Mouse (Mus musculus) lung, embryonic 14.5 days (tissue): ENCODE measurements around the gene Klhl3. TPM values are rescaled to one million over a fixed set of nuclear protein-coding genes. Genes with fewer than 3 reads are reported as not detected.

Experiments used
- ATAC-seq: fragments of 200-750 bp; cut with Nextera tagmentation; 2 replicates; pipeline ENCODE4 v1.8.0; 2017; ENCODE audit warnings: mild to moderate bottlenecking, moderate TSS enrichment, moderate library complexity; ENCODE audit not compliant: insufficient read depth
- DNase-seq: peaks from one replicate; pipeline ENCODE4 v3.0.0-alpha.2; 2015
- H3K27ac ChIP-seq: fragments of 300-500 bp; sonication (generic); 2 replicates; pipeline ENCODE4 v1.5.1; 2014; ENCODE audit warnings: low read depth, mild to moderate bottlenecking, moderate library complexity
- H3K27me3 ChIP-seq: fragments of 300-500 bp; sonication (generic); 2 replicates; pipeline ENCODE4 v1.6.1; 2014; ENCODE audit warnings: low read length, control low read depth; ENCODE audit not compliant: insufficient read depth
- H3K36me3 ChIP-seq: fragments of 300-500 bp; sonication (generic); 2 replicates; pipeline ENCODE4 v1.6.1; 2014; ENCODE audit warnings: control low read depth; ENCODE audit not compliant: insufficient read depth
- H3K4me1 ChIP-seq: fragments of 300-500 bp; sonication (generic); 2 replicates; pipeline ENCODE4 v1.6.1; 2014; ENCODE audit warnings: antibody characterized with exemption, control low read depth; ENCODE audit not compliant: insufficient read depth
- H3K4me2 ChIP-seq: fragments of 300-500 bp; sonication (generic); 2 replicates; pipeline ENCODE4 v1.6.1; 2014; ENCODE audit warnings: mild to moderate bottlenecking
- H3K4me3 ChIP-seq: fragments of 300-500 bp; sonication (generic); 2 replicates; pipeline ENCODE4 v1.5.1; 2014; ENCODE audit warnings: low read depth, low read length
- H3K9ac ChIP-seq: fragments of 300-500 bp; sonication (generic); 2 replicates; pipeline ENCODE4 v1.6.1; 2014
- H3K9me3 ChIP-seq: fragments of 300-500 bp; sonication (generic); 2 replicates; pipeline ENCODE4 v1.6.1; 2016; ENCODE audit warnings: low read depth, low read length, control low read depth
- CTCF ChIP-seq: IDR thresholded peaks from 2 replicates; pipeline ENCODE4 v1.5.1; 2016; ENCODE audit warnings: antibody characterized with exemption, low read depth
- WGBS: fragments of 180-500 bp; shearing (Covaris S2); extraction: QIAGEN DNeasy Blood & Tissue Kit; methylation state at CpG from one replicate; pipeline ENCODE4 v1.1.7; 2014; 5-methylcytosine and 5-hydroxymethylcytosine counted together
- polyA plus RNA-seq: library from polyadenylated mRNA; unstranded; fragments of >200 nt; fragmentation: Nextera tagmentation; extraction: Ambion mirVana; gene quantifications from 2 replicates; pipeline ENCODE4 v1.2.1, GENCODE M21; 2014

The Klhl3 gene
- polyA plus RNA-seq, 1 experiment from 2014 or later = 3.9 TPM

- H3K9me3 ChIP-seq = no peaks in the 10 kb centered on the region
- H3K4me2 ChIP-seq = no peak overlapping the region
- H3K4me1 ChIP-seq = no peaks in the 10 kb centered on the region
- DNase-seq (no peak), ATAC-seq (no peak)
- H3K27me3 ChIP-seq = no peaks in the 10 kb centered on the region
- H3K36me3 ChIP-seq = no peaks in the 10 kb centered on the region
- H3K9ac ChIP-seq = no peak overlapping the region
- H3K27ac ChIP-seq = no peak overlapping the region
- 68% methylated on average over 9 of the region's 9 CpGs for WGBS
- no peak for TF ChIP-seq CTCF
- H3K4me3 ChIP-seq = no peak overlapping the region
Observed at GRCm38 (mm10) chr13:58074881-58075280, 38.5 kb downstream of the Klhl3 start.

- no peaks in the 10 kb centered on the region for H3K27me3 ChIP-seq
- DNase-seq (peak; percentile 63), ATAC-seq (peak; percentile 45)
- no peak overlapping the region for H3K4me3 ChIP-seq
- no peaks in the 10 kb centered on the region for H3K36me3 ChIP-seq
- no peaks in the 10 kb centered on the region for H3K4me1 ChIP-seq
- 79% methylated on average over 6 of the region's 6 CpGs for WGBS
- no peak overlapping the region for H3K9ac ChIP-seq
- no peaks in the 10 kb centered on the region for H3K9me3 ChIP-seq
- H3K27ac ChIP-seq = no peak overlapping the region
- TF ChIP-seq CTCF = no peak
- H3K4me2 ChIP-seq = no peak overlapping the region
Observed at GRCm38 (mm10) chr13:58074466-58074865, 38.9 kb downstream of the Klhl3 start.

GRCm38 (mm10) chr13:58073254-58073882, 40.0 kb downstream of the Klhl3 start:
- Histone ChIP-seq H3K9me3 (no peaks in the 10 kb centered on the region), H3K9ac (no peak overlapping the region), H3K4me3 (no peak overlapping the region), H3K4me2 (no peak overlapping the region), H3K36me3 (no peaks in the 10 kb centered on the region), H3K4me1 (no peaks in the 10 kb centered on the region), H3K27ac (no peak overlapping the region), H3K27me3 (no peaks in the 10 kb centered on the region)
- ATAC-seq (no peak), DNase-seq (no peak)
- 72% methylated on average over 12 of the region's 12 CpGs for WGBS
- no peak for TF ChIP-seq CTCF

DNA sequence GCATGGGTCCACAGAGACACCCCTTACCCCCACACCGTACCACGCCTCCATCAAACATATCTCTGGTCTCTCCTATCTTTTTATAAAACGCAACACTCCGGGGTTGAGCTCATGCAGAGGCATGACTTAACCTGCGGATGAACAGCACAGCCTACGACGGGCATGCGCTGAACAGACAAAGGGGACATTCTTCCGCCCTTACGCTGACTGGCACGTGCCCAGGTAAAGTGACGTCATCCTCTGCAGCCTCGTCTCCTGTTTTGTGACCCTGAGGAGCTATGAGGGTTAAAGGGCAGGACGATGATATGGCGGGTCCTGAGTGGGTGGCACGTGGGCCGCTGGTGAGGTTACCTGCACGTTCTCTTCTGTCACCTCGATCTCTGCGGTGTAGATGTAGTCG, 42.2 kb downstream of the Klhl3 start:
- H3K4me3 ChIP-seq = no peak overlapping the region
- no peak overlapping the region for H3K27ac ChIP-seq
- H3K36me3 ChIP-seq = no peaks in the 10 kb centered on the region
- H3K27me3 ChIP-seq = no peaks in the 10 kb centered on the region
- 85% methylated on average over 21 of the region's 21 CpGs for WGBS
- no peaks in the 10 kb centered on the region for H3K9me3 ChIP-seq
- H3K4me2 ChIP-seq = no peak overlapping the region
- H3K4me1 ChIP-seq = peaks cover 14% of the 10 kb centered on the region
- no peak for TF ChIP-seq CTCF
- ATAC-seq (no peak), DNase-seq (no peak)
- H3K9ac ChIP-seq = no peak overlapping the region

GRCm38 (mm10) chr13:58070504-58070903, 42.9 kb downstream of the Klhl3 start:
- 61% methylated on average over 12 of the region's 12 CpGs for WGBS
- no peak for TF ChIP-seq CTCF
- DNase-seq (peak; percentile 46), ATAC-seq (no peak)
- no peak overlapping the region for H3K4me3 ChIP-seq
- no peaks in the 10 kb centered on the region for H3K9me3 ChIP-seq
- no peak overlapping the region for H3K4me2 ChIP-seq
- no peak overlapping the region for H3K9ac ChIP-seq
- no peak overlapping the region for H3K27ac ChIP-seq
- H3K27me3 ChIP-seq = no peaks in the 10 kb centered on the region
- peaks cover 21% of the 10 kb centered on the region for H3K4me1 ChIP-seq
- H3K36me3 ChIP-seq = no peaks in the 10 kb centered on the region

GRCm38 (mm10) chr13:58068421-58069209, 44.8 kb downstream of the Klhl3 start:
- Histone ChIP-seq H3K4me1 (peaks cover 24% of the 10 kb centered on the region), H3K27me3 (no peaks in the 10 kb centered on the region), H3K9me3 (no peaks in the 10 kb centered on the region), H3K9ac (no peak overlapping the region), H3K4me3 (no peak overlapping the region), H3K27ac (peak overlapping the region; percentile 10; the same call in 1 of the 2 replicates), H3K4me2 (no peak overlapping the region), H3K36me3 (no peaks in the 10 kb centered on the region)
- no peak for ATAC-seq
- no peak for DNase-seq
- no peak for TF ChIP-seq CTCF
- 76% methylated on average over 15 of the region's 15 CpGs for WGBS

DNA sequence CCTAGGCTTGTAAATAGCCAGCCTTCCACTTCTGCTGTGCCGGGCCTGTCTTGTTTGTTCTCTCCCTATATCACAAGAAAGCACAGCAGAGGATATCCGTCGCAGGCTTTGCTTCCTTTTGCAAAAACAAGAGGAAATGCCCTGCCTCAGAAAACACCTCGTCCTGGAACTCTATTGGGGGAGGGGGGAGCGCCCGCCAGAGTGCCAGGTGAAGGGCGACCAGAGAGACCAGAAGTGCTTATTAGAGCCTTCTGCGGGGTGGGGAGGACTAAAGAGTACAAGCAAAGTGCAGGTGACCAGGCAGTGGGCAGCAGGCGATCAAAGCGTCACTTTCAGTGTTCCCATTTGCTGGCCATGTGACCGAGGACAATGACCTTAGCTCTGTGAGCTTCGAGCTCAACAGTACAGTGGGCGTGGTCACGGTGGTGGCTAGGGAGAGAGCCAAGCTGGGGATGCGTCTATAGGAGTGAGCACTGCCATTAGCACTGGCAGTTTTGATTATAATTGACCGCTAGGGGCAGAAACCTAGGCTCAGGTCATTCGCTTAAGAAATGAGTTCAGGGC, 45.8 kb downstream of the Klhl3 start:
- peak; percentile 45 for TF ChIP-seq CTCF
- no peaks in the 10 kb centered on the region for H3K27me3 ChIP-seq
- no peak overlapping the region for H3K9ac ChIP-seq
- H3K4me2 ChIP-seq = peak overlapping the region; percentile 35; the same call in 1 of the 2 replicates
- H3K36me3 ChIP-seq = no peaks in the 10 kb centered on the region
- 23% methylated on average over 17 of the region's 17 CpGs for whole genome bisulfite sequencing
- peak overlapping the region; percentile 88 for H3K27ac ChIP-seq
- ATAC-seq (peak; percentile 43; the same call in 1 of the 2 replicates), DNase-seq (peak; percentile 81)
- H3K9me3 ChIP-seq = no peaks in the 10 kb centered on the region
- H3K4me1 ChIP-seq = peaks cover 24% of the 10 kb centered on the region
- H3K4me3 ChIP-seq = no peak overlapping the region
